In the genomic region with DNA sequence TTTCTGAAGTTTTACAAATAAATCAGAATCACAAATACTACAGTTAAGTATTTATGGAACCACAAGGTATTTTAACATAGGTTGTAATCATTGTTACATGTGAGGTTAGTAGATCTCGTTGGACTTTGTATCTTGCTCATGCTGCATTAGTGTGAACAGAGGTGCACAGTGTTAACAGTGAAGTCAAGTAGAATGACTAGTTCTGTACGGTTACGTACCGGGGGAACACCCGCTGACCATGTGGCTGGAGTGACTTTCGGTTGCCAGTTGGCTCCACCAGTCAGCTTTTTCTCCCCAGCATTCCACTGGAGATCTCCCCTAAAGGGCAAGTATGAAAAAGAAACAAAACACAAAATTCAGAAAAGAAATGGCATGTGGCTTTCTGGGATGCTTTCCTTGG, we compare ENCODE assay signal across 30 mouse cellular contexts. TPM values are rescaled to one million over a fixed set of nuclear protein-coding genes. Genes with fewer than 3 reads are reported as not detected.
"Had no signal": no experiment of that assay in that cellular context is flagged by ENCODE, and none has a peak within 500 bp of the region (broad histone marks: within the 10 kb centered on the region; RNA-seq: fewer than 3 reads in every experiment).

No protein-coding gene starts in this region.

- H3K27me3 ChIP-seq: embryonic facial prominence, embryonic 12.5 days; embryonic facial prominence, embryonic 13.5 days; embryonic facial prominence, embryonic 15.5 days; forebrain, embryonic 12.5 days; forebrain, embryonic 13.5 days; forebrain, embryonic 15.5 days had no signal

- H3K9me3 ChIP-seq: embryonic facial prominence, embryonic 10.5 days; embryonic facial prominence, embryonic 12.5 days; embryonic facial prominence, embryonic 13.5 days; embryonic facial prominence, embryonic 15.5 days; forebrain, embryonic 10.5 days; forebrain, embryonic 12.5 days; forebrain, embryonic 13.5 days; forebrain, embryonic 15.5 days had no signal

- H3K4me3 ChIP-seq: embryonic facial prominence, embryonic 10.5 days; embryonic facial prominence, embryonic 12.5 days; embryonic facial prominence, embryonic 13.5 days; embryonic facial prominence, embryonic 15.5 days; erythroblast, embryonic 14.5 days; forebrain, embryonic 10.5 days; forebrain, embryonic 12.5 days; forebrain, embryonic 13.5 days; forebrain, embryonic 15.5 days; gastrocnemius, adult 2 months had no signal

- H3K36me3 ChIP-seq: embryonic facial prominence, embryonic 10.5 days; embryonic facial prominence, embryonic 12.5 days; embryonic facial prominence, embryonic 13.5 days; embryonic facial prominence, embryonic 15.5 days; forebrain, embryonic 10.5 days had no signal

- H3K9ac ChIP-seq: embryonic facial prominence, embryonic 12.5 days; embryonic facial prominence, embryonic 13.5 days; embryonic facial prominence, embryonic 15.5 days; forebrain, embryonic 12.5 days; forebrain, embryonic 13.5 days; forebrain, embryonic 15.5 days; forebrain, postnatal 0 days had no signal

- H3K27ac ChIP-seq: embryonic facial prominence, embryonic 10.5 days; embryonic facial prominence, embryonic 12.5 days; embryonic facial prominence, embryonic 13.5 days; embryonic facial prominence, embryonic 15.5 days; forebrain, embryonic 10.5 days; forebrain, embryonic 12.5 days; forebrain, embryonic 13.5 days; forebrain, embryonic 15.5 days; gastrocnemius, adult 2 months had no signal

- H3K4me2 ChIP-seq: embryonic facial prominence, embryonic 12.5 days; embryonic facial prominence, embryonic 13.5 days; embryonic facial prominence, embryonic 15.5 days; forebrain, embryonic 12.5 days; forebrain, embryonic 13.5 days; forebrain, embryonic 15.5 days had no signal

- ATAC-seq: forebrain, embryonic 13.5 days; forebrain, embryonic 14.5 days; forebrain, embryonic 15.5 days; forebrain, embryonic 16.5 days; forebrain, postnatal 0 days had no signal

- DNase-seq: cerebellum, adult 18-20 months; cerebellum, adult 2 months; cerebellum, adult 8-10 months; cerebellum, adult 9-10 months; cerebellum, adult 9-11 months; cerebellum, postnatal 10 days; cerebellum, postnatal 14 days; cerebellum, postnatal 25 days; cerebellum, postnatal 36 days; embryo, embryonic 11 days; forebrain, postnatal 0 days; gastrocnemius, adult 2 months; gastrocnemius, postnatal 10 days; gastrocnemius, postnatal 14 days; gastrocnemius, postnatal 25 days; gastrocnemius, postnatal 36 days; heart, adult 18-20 months had no signal

- H3K4me1 ChIP-seq: embryonic facial prominence, embryonic 12.5 days; embryonic facial prominence, embryonic 13.5 days; embryonic facial prominence, embryonic 15.5 days; forebrain, embryonic 10.5 days; forebrain, embryonic 12.5 days; forebrain, embryonic 13.5 days; forebrain, embryonic 15.5 days had no signal

RNA-seq across cellular contexts. Expression of a gene that starts 31.9 kb away (rescaled TPM):
- total RNA-seq: common myeloid progenitor, adult 5-6 weeks; granulocyte monocyte progenitor cell, adult 5-6 weeks had no signal
- polyA plus RNA-seq: erythroblast, embryonic 14.5 days had no signal
